Mouse (Mus musculus) liver, adult 2 months (tissue): ENCODE data around the gene Ttll10. TPM values are rescaled to one million over a fixed set of nuclear protein-coding genes. Genes with fewer than 3 reads are reported as not detected.

Experiments
- DNase-seq: peaks from one replicate; pipeline ENCODE4 v3.0.0-alpha.2; 2011; ENCODE audit warnings: low read depth, low spot score; ENCODE audit errors: extremely low read depth
- H3K27ac ChIP-seq: fragments of 200-500 bp; replicated peaks from 2 replicates; pipeline ENCODE4 v1.5.1; 2012; ENCODE audit warnings: low read depth, mild to moderate bottlenecking, control low read depth, inconsistent platforms, low read length; ENCODE audit not compliant: insufficient read depth
- H3K27me3 ChIP-seq: fragments of 200-500 bp; 2 replicates; pipeline ENCODE4 v1.6.1; 2012; ENCODE audit warnings: mild to moderate bottlenecking, moderate library complexity, low read length, inconsistent platforms; ENCODE audit not compliant: control insufficient read depth, insufficient read depth
- H3K36me3 ChIP-seq: fragments of 200-500 bp; 2 replicates; pipeline ENCODE4 v1.6.1; 2012; ENCODE audit warnings: low read length, inconsistent platforms; ENCODE audit not compliant: control insufficient read depth, insufficient read depth
- H3K4me1 ChIP-seq: fragments of 200-500 bp; 2 replicates; pipeline ENCODE4 v1.6.1; 2011; ENCODE audit warnings: low read length; ENCODE audit not compliant: control insufficient read depth, insufficient read depth
- H3K4me3 ChIP-seq: fragments of 200-500 bp; 2 replicates; pipeline ENCODE4 v1.5.1; 2011; ENCODE audit warnings: low read depth, mild to moderate bottlenecking, control low read depth, low read length, moderate library complexity; ENCODE audit not compliant: insufficient read depth
- H3K79me2 ChIP-seq: fragments of 200-500 bp; 2 replicates; pipeline ENCODE4 v1.6.1; 2012; ENCODE audit warnings: inconsistent platforms, mild to moderate bottlenecking, low read length, moderate library complexity; ENCODE audit not compliant: control insufficient read depth, insufficient read depth
- H3K9ac ChIP-seq: fragments of 200-500 bp; 2 replicates; pipeline ENCODE4 v1.6.1; 2012; ENCODE audit warnings: low read depth, mild to moderate bottlenecking, control low read depth, inconsistent platforms, low read length
- CTCF ChIP-seq: fragments of 200-500 bp; IDR thresholded peaks from 2 replicates; pipeline ENCODE4 v1.5.1; 2011; ENCODE audit warnings: low read depth, low read length, control low read depth
- POLR2A ChIP-seq: fragments of 200-500 bp; IDR thresholded peaks from 2 replicates; pipeline ENCODE4 v1.6.1; 2011; ENCODE audit warnings: low read length, control low read depth; ENCODE audit not compliant: insufficient read depth; ENCODE audit errors: extremely low read depth
- whole genome bisulfite sequencing: fragments of 180-500 bp; shearing (Covaris S2); methylation state at CpG from one replicate; pipeline ENCODE4 v1.1.7; 2018; 5-methylcytosine and 5-hydroxymethylcytosine counted together
- polyA plus RNA-seq: library from polyadenylated mRNA; depleted of rRNA; stranded (reverse); fragments of >200 nt; gene quantifications from 2 replicates; pipeline ENCODE4 v1.2.3, GENCODE M21; 2012
- total RNA-seq: library from RNA; depleted of rRNA; stranded (reverse); fragments of >200 nt; gene quantifications from 2 replicates; pipeline ENCODE4 v1.2.3, GENCODE M21; 2014

The Ttll10 gene
- total and polyA plus RNA-seq, 2 experiments, result 0.12 to 0.37 TPM

GRCm38 (mm10) chr4:156096191-156096590, 37.0 kb upstream of the Ttll10 start:
- TF ChIP-seq POLR2A, result no peak
- no peak for TF ChIP-seq CTCF
- H3K9ac ChIP-seq, result no peak overlapping the region
- no peak overlapping the region for H3K27ac ChIP-seq
- no peaks in the 10 kb centered on the region for H3K27me3 ChIP-seq
- DNase-seq, result no peak
- H3K79me2 ChIP-seq, result no peaks in the 10 kb centered on the region
- peaks cover 16% of the 10 kb centered on the region for H3K4me1 ChIP-seq
- no peak overlapping the region for H3K4me3 ChIP-seq
- WGBS, result 96% methylated on average over 1 of the region's 1 CpGs
- no peaks in the 10 kb centered on the region for H3K36me3 ChIP-seq

GRCm38 (mm10) chr4:156093758-156094157, 34.5 kb upstream of the Ttll10 start:
- no peaks in the 10 kb centered on the region for H3K27me3 ChIP-seq
- no peak overlapping the region for H3K9ac ChIP-seq
- TF ChIP-seq POLR2A (no peak), CTCF (no peak)
- no peaks in the 10 kb centered on the region for H3K79me2 ChIP-seq
- no peaks in the 10 kb centered on the region for H3K36me3 ChIP-seq
- WGBS, result 35% methylated on average over 5 of the region's 5 CpGs
- no peak overlapping the region for H3K4me3 ChIP-seq
- H3K27ac ChIP-seq, result peak overlapping the region; percentile 87
- peak; percentile 84 for DNase-seq
- H3K4me1 ChIP-seq, result peaks cover 11% of the 10 kb centered on the region

- Histone ChIP-seq H3K27me3 (no peaks in the 10 kb centered on the region), H3K36me3 (no peaks in the 10 kb centered on the region), H3K27ac (no peak overlapping the region), H3K4me1 (peaks cover 11% of the 10 kb centered on the region), H3K9ac (no peak overlapping the region), H3K4me3 (no peak overlapping the region), H3K79me2 (no peaks in the 10 kb centered on the region)
- 31% methylated on average over 1 of the region's 1 CpGs for WGBS
- TF ChIP-seq CTCF (no peak), POLR2A (no peak)
- DNase-seq, result peak; percentile 56
Measured at GRCm38 (mm10) chr4:156092765-156093164, 33.6 kb upstream of the Ttll10 start.

- H3K4me3 ChIP-seq, result no peak overlapping the region
- peaks cover 11% of the 10 kb centered on the region for H3K4me1 ChIP-seq
- DNase-seq, result no peak
- 84% methylated on average over 1 of the region's 1 CpGs for WGBS
- no peak for TF ChIP-seq CTCF
- no peak for TF ChIP-seq POLR2A
- H3K79me2 ChIP-seq, result no peaks in the 10 kb centered on the region
- no peaks in the 10 kb centered on the region for H3K27me3 ChIP-seq
- H3K27ac ChIP-seq, result no peak overlapping the region
- no peak overlapping the region for H3K9ac ChIP-seq
- H3K36me3 ChIP-seq, result no peaks in the 10 kb centered on the region
Measured at GRCm38 (mm10) chr4:156091236-156091635, 32.0 kb upstream of the Ttll10 start.

- Histone ChIP-seq H3K9ac (no peak overlapping the region), H3K27ac (no peak overlapping the region), H3K79me2 (no peaks in the 10 kb centered on the region), H3K4me1 (peaks cover 2% of the 10 kb centered on the region; the same call in 1 of the 2 replicates), H3K27me3 (no peaks in the 10 kb centered on the region), H3K4me3 (no peak overlapping the region), H3K36me3 (no peaks in the 10 kb centered on the region)
- WGBS, result 48% methylated on average over 5 of the region's 5 CpGs
- TF ChIP-seq CTCF (no peak), POLR2A (no peak)
- no peak for DNase-seq
Measured at GRCm38 (mm10) chr4:156087398-156088087, 28.3 kb upstream of the Ttll10 start.

GRCm38 (mm10) chr4:156085256-156085655, 26.0 kb upstream of the Ttll10 start:
- H3K27me3 ChIP-seq, result no peaks in the 10 kb centered on the region
- WGBS, result 85% methylated on average over 8 of the region's 8 CpGs
- no peak for TF ChIP-seq POLR2A
- no peak for TF ChIP-seq CTCF
- no peak for DNase-seq
- no peaks in the 10 kb centered on the region for H3K36me3 ChIP-seq
- H3K27ac ChIP-seq, result no peak overlapping the region
- no peaks in the 10 kb centered on the region for H3K4me1 ChIP-seq
- H3K9ac ChIP-seq, result no peak overlapping the region
- no peaks in the 10 kb centered on the region for H3K79me2 ChIP-seq
- H3K4me3 ChIP-seq, result no peak overlapping the region
